Comparison of ENCODE assay signal across 7 mouse cellular contexts in genomic region chr11:87422511-87423340, GRCm38 (mm10). TPM values are rescaled to one million over a fixed set of nuclear protein-coding genes. Genes with fewer than 3 reads are reported as not detected.
DNase-seq lines count a peak whose midpoint lies in the region; ATAC-seq and TF ChIP-seq lines count a peak whose summit lies in the region.

No protein-coding gene starts in this region.

- ATAC-seq in intestine, postnatal 0 days: peak; percentile 76
- ATAC-seq in midbrain, embryonic 12.5 days (ENCODE audit: low FRiP score, low read depth): peak; percentile 84

- H3K4me1 ChIP-seq in intestine, postnatal 0 days (replicated peaks; ENCODE audit: control insufficient read depth, insufficient read depth, low read length): no peaks in the 10 kb centered on the region; the same call in 1 of the 2 replicates
- peaks cover 9% of the 10 kb centered on the region; the same call in 1 of the 2 replicates for H3K4me1 ChIP-seq in midbrain, embryonic 12.5 days
- no peaks in the 10 kb centered on the region for H3K4me1 ChIP-seq in small intestine, adult 2 months (ENCODE audit: control insufficient read depth, insufficient read depth, insufficient read length, low read length)

- H3K36me3 ChIP-seq in intestine, postnatal 0 days (ENCODE audit: control insufficient read depth, insufficient read depth): no peaks in the 10 kb centered on the region
- no peaks in the 10 kb centered on the region for H3K36me3 ChIP-seq in midbrain, embryonic 12.5 days
- H3K36me3 ChIP-seq in small intestine, adult 2 months (ENCODE audit: control insufficient read depth, insufficient read depth, low read length): no peaks in the 10 kb centered on the region

- peak overlapping the region; percentile 57 for H3K9ac ChIP-seq in intestine, postnatal 0 days (ENCODE audit: low read depth, low read length)
- H3K9ac ChIP-seq in midbrain, embryonic 12.5 days (replicated peaks): peak overlapping the region; percentile 44

- no peaks in the 10 kb centered on the region for H3K27me3 ChIP-seq in intestine, postnatal 0 days (replicated peaks; ENCODE audit: control insufficient read depth, insufficient read depth, low read length)
- H3K27me3 ChIP-seq in midbrain, embryonic 12.5 days: no peaks in the 10 kb centered on the region
- H3K27me3 ChIP-seq in small intestine, adult 2 months (ENCODE audit: control insufficient read depth, insufficient read depth, low read length): no peaks in the 10 kb centered on the region

- no peaks in the 10 kb centered on the region for H3K9me3 ChIP-seq in intestine, postnatal 0 days (ENCODE audit: control insufficient read depth)
- H3K9me3 ChIP-seq in midbrain, embryonic 12.5 days: no peaks in the 10 kb centered on the region

- peak overlapping the region; percentile 73 for H3K4me2 ChIP-seq in intestine, postnatal 0 days (replicated peaks; ENCODE audit: low read depth)
- H3K4me2 ChIP-seq in midbrain, embryonic 12.5 days (replicated peaks): peak overlapping the region; percentile 53

- peak; percentile 97 for TF ChIP-seq POLR2A in small intestine, adult 2 months (IDR thresholded peaks at IDR 0.05; ENCODE audit: low read depth, low read length)

- DNase-seq in adrenal gland, postnatal 10 days: peak; percentile 83
- peak; percentile 93 for DNase-seq in embryo, embryonic 9.5 days (ENCODE audit: extremely low spot score)
- DNase-seq in gastrocnemius, postnatal 4 days (ENCODE audit: low spot score in 2 of 2): peak; percentile 42 to 74
- peak; percentile 86 for DNase-seq in left cerebral cortex, postnatal 4 days

- WGBS in intestine, postnatal 0 days: under 1% methylated on average over 25 of the region's 26 CpGs
- under 1% methylated on average over 26 of the region's 26 CpGs for WGBS in midbrain, embryonic 12.5 days
- under 1% methylated on average over 26 of the region's 26 CpGs for WGBS in small intestine, adult 2 months

- peak overlapping the region; percentile 48 for H3K4me3 ChIP-seq in intestine, postnatal 0 days (ENCODE audit: low read depth, low read length)
- peak overlapping the region; percentile 39 for H3K4me3 ChIP-seq in midbrain, embryonic 12.5 days
- no peak overlapping the region for H3K4me3 ChIP-seq in small intestine, adult 2 months (ENCODE audit: low read depth, low read length)

- no peak for TF ChIP-seq CTCF in intestine, postnatal 0 days (IDR thresholded peaks at IDR 0.05; ENCODE audit: low read depth)
- TF ChIP-seq CTCF in small intestine, adult 2 months (IDR thresholded peaks at IDR 0.05; ENCODE audit: extremely low read depth, insufficient read length, insufficient replicate concordance, low read depth, low read length): no peak

- peak overlapping the region; percentile 73 for H3K27ac ChIP-seq in intestine, postnatal 0 days (ENCODE audit: low read depth, low read length)
- H3K27ac ChIP-seq in midbrain, embryonic 12.5 days (replicated peaks): peak overlapping the region; percentile 73
- H3K27ac ChIP-seq in small intestine, adult 2 months (ENCODE audit: insufficient read depth, low read depth, low read length): peak overlapping the region; percentile 24; the same call in 1 of the 2 replicates

- intact Hi-C loops in left cerebral cortex, postnatal 4 days (cut with DNase I): no loop called here

RNA-seq across cellular contexts. Expression of gene Tex14, which starts 17.9 kb away (rescaled TPM):
- total RNA-seq in adrenal gland, postnatal 10 days (2021): under 1 TPM; 0.58 to 0.90 TPM
- 1 to 10 TPM; 1.0 to 1.3 TPM for total RNA-seq in gastrocnemius, postnatal 4 days (2021)
- polyA plus RNA-seq in intestine, postnatal 0 days (2015; fragmentation: Nextera tagmentation; extraction: Ambion mirVana): 1.3 and 1.8 TPM in 2 replicates
- total RNA-seq in left cerebral cortex, postnatal 4 days (2021): under 1 TPM; 0.34 to 0.44 TPM
- polyA plus RNA-seq in midbrain, embryonic 12.5 days (2016; fragmentation: Nextera tagmentation; extraction: Ambion mirVana): 0.60 TPM in 1 of 2 replicates, not detected in the other
- polyA plus RNA-seq in small intestine, adult 2 months (2012; rRNA removed): 0.19 TPM in 1 of 2 replicates, not detected in the other

RNA-seq across cellular contexts. Expression of gene Rad51c, which starts 18.0 kb away (rescaled TPM):
- total RNA-seq in adrenal gland, postnatal 10 days (2021): 1 to 10 TPM; 3.2 to 3.3 TPM
- total RNA-seq in gastrocnemius, postnatal 4 days (2021): 1 to 10 TPM; 3.9 to 4.6 TPM
- 1.9 and 2.0 TPM in 2 replicates for polyA plus RNA-seq in intestine, postnatal 0 days (2015; fragmentation: Nextera tagmentation; extraction: Ambion mirVana)
- total RNA-seq in left cerebral cortex, postnatal 4 days (2021): 1 to 10 TPM; 4.0 to 4.8 TPM
- 9.8 and 12.0 TPM in 2 replicates for polyA plus RNA-seq in midbrain, embryonic 12.5 days (2016; fragmentation: Nextera tagmentation; extraction: Ambion mirVana)
- polyA plus RNA-seq in small intestine, adult 2 months (2012; rRNA removed): 0.05 and 0.37 TPM in 2 replicates
